Mouse (Mus musculus): ENCODE results near the gene Fh1. TPM values are rescaled to one million over a fixed set of nuclear protein-coding genes. Genes with fewer than 3 reads are reported as not detected.
A peak's percentile ranks its signal among the peaks of the same experiment; 100 is the strongest.

Fh1 gene
- polyA plus RNA-seq, 1 experiment from 2014 or later: 67.6 TPM

GRCm38 (mm10) chr1:175608708-175609107 is 16.7 kb downstream of the Fh1 start:
- Histone ChIP-seq H3K27me3 (no peaks in the 10 kb centered on the region), H3K4me1 (no peaks in the 10 kb centered on the region), H3K9me3 (no peaks in the 10 kb centered on the region), H3K27ac (replicated peaks) (no peak overlapping the region), H3K36me3 (peaks cover 57% of the 10 kb centered on the region), H3K9ac (replicated peaks) (no peak overlapping the region), H3K4me2 (replicated peaks) (no peak overlapping the region), H3K4me3 (no peak overlapping the region)
- ATAC-seq (replicated peaks): no peak
- WGBS: 97% methylated on average over 3 of the region's 3 CpGs

GRCm38 (mm10) chr1:175607838-175608585 is 17.4 kb downstream of the Fh1 start:
- H3K9me3 ChIP-seq: no peaks in the 10 kb centered on the region
- H3K4me2 ChIP-seq (replicated peaks): no peak overlapping the region
- H3K9ac ChIP-seq (replicated peaks): no peak overlapping the region
- H3K36me3 ChIP-seq: peaks cover 55% of the 10 kb centered on the region
- H3K27ac ChIP-seq (replicated peaks): no peak overlapping the region
- H3K4me3 ChIP-seq: no peak overlapping the region
- no peaks in the 10 kb centered on the region for H3K4me1 ChIP-seq
- no peaks in the 10 kb centered on the region for H3K27me3 ChIP-seq
- ATAC-seq (replicated peaks): no peak
- 93% methylated on average over 18 of the region's 18 CpGs for WGBS

GRCm38 (mm10) chr1:175607308-175607707 is 18.1 kb downstream of the Fh1 start:
- H3K4me3 ChIP-seq: no peak overlapping the region
- H3K36me3 ChIP-seq: peaks cover 53% of the 10 kb centered on the region
- H3K4me2 ChIP-seq (replicated peaks): no peak overlapping the region
- no peaks in the 10 kb centered on the region for H3K4me1 ChIP-seq
- H3K9me3 ChIP-seq: no peaks in the 10 kb centered on the region
- H3K27ac ChIP-seq (replicated peaks): no peak overlapping the region
- no peaks in the 10 kb centered on the region for H3K27me3 ChIP-seq
- ATAC-seq (replicated peaks): no peak
- no peak overlapping the region for H3K9ac ChIP-seq (replicated peaks)
- 97% methylated on average over 6 of the region's 6 CpGs for WGBS

- WGBS: 69% methylated on average over 6 of the region's 6 CpGs
- no peaks in the 10 kb centered on the region for H3K9me3 ChIP-seq
- H3K4me3 ChIP-seq: no peak overlapping the region
- H3K4me1 ChIP-seq: no peaks in the 10 kb centered on the region
- no peak overlapping the region for H3K27ac ChIP-seq (replicated peaks)
- H3K27me3 ChIP-seq: no peaks in the 10 kb centered on the region
- no peak for ATAC-seq (replicated peaks)
- H3K9ac ChIP-seq (replicated peaks): no peak overlapping the region
- peaks cover 40% of the 10 kb centered on the region for H3K36me3 ChIP-seq
- H3K4me2 ChIP-seq (replicated peaks): no peak overlapping the region
Observed at GRCm38 (mm10) chr1:175603390-175603789, 22.0 kb downstream of the Fh1 start.

GRCm38 (mm10) chr1:175602231-175602630 is 23.2 kb downstream of the Fh1 start:
- Histone ChIP-seq H3K36me3 (peaks cover 30% of the 10 kb centered on the region), H3K9me3 (no peaks in the 10 kb centered on the region), H3K4me1 (no peaks in the 10 kb centered on the region), H3K4me3 (no peak overlapping the region), H3K27ac (replicated peaks) (no peak overlapping the region), H3K9ac (replicated peaks) (no peak overlapping the region), H3K27me3 (no peaks in the 10 kb centered on the region), H3K4me2 (replicated peaks) (no peak overlapping the region)
- ATAC-seq (replicated peaks): no peak
- 92% methylated on average over 11 of the region's 11 CpGs for WGBS

- no peak for ATAC-seq (replicated peaks)
- no peak overlapping the region for H3K4me2 ChIP-seq (replicated peaks)
- H3K4me3 ChIP-seq: no peak overlapping the region
- H3K27ac ChIP-seq (replicated peaks): no peak overlapping the region
- WGBS: 81% methylated on average over 1 of the region's 1 CpGs
- H3K9me3 ChIP-seq: no peaks in the 10 kb centered on the region
- H3K4me1 ChIP-seq: no peaks in the 10 kb centered on the region
- H3K27me3 ChIP-seq: no peaks in the 10 kb centered on the region
- no peaks in the 10 kb centered on the region for H3K36me3 ChIP-seq
- no peak overlapping the region for H3K9ac ChIP-seq (replicated peaks)
Observed at GRCm38 (mm10) chr1:175592832-175593231, 32.6 kb downstream of the Fh1 start.

- Histone ChIP-seq H3K9me3 (no peaks in the 10 kb centered on the region), H3K4me3 (no peak overlapping the region), H3K9ac (replicated peaks) (no peak overlapping the region), H3K27me3 (no peaks in the 10 kb centered on the region), H3K4me2 (replicated peaks) (no peak overlapping the region), H3K4me1 (no peaks in the 10 kb centered on the region), H3K36me3 (no peaks in the 10 kb centered on the region), H3K27ac (replicated peaks) (no peak overlapping the region)
- no peak for ATAC-seq (replicated peaks)
- WGBS: 90% methylated on average over 5 of the region's 5 CpGs
Observed at GRCm38 (mm10) chr1:175586656-175587055, 38.8 kb downstream of the Fh1 start.

- WGBS: 83% methylated on average over 2 of the region's 2 CpGs
- H3K36me3 ChIP-seq: no peaks in the 10 kb centered on the region
- ATAC-seq (replicated peaks): no peak
- no peaks in the 10 kb centered on the region for H3K9me3 ChIP-seq
- H3K4me2 ChIP-seq (replicated peaks): no peak overlapping the region
- H3K27me3 ChIP-seq: no peaks in the 10 kb centered on the region
- H3K27ac ChIP-seq (replicated peaks): no peak overlapping the region
- H3K4me3 ChIP-seq: no peak overlapping the region
- H3K9ac ChIP-seq (replicated peaks): no peak overlapping the region
- H3K4me1 ChIP-seq: no peaks in the 10 kb centered on the region
Observed at GRCm38 (mm10) chr1:175585267-175585666, 40.2 kb downstream of the Fh1 start.

GRCm38 (mm10) chr1:175582799-175583198 is 42.6 kb downstream of the Fh1 start:
- no peak for ATAC-seq (replicated peaks)
- Histone ChIP-seq H3K4me1 (no peaks in the 10 kb centered on the region), H3K27me3 (no peaks in the 10 kb centered on the region), H3K36me3 (no peaks in the 10 kb centered on the region), H3K9ac (replicated peaks) (no peak overlapping the region), H3K9me3 (no peaks in the 10 kb centered on the region), H3K4me2 (replicated peaks) (no peak overlapping the region), H3K4me3 (no peak overlapping the region), H3K27ac (replicated peaks) (no peak overlapping the region)
- 89% methylated on average over 4 of the region's 4 CpGs for WGBS

GRCm38 (mm10) chr1:175580346-175580745 is 45.1 kb downstream of the Fh1 start:
- H3K36me3 ChIP-seq: no peaks in the 10 kb centered on the region
- no peak overlapping the region for H3K4me3 ChIP-seq
- H3K27me3 ChIP-seq: no peaks in the 10 kb centered on the region
- ATAC-seq (replicated peaks): no peak
- H3K27ac ChIP-seq (replicated peaks): no peak overlapping the region
- 88% methylated on average over 7 of the region's 7 CpGs for WGBS
- H3K9ac ChIP-seq (replicated peaks): no peak overlapping the region
- H3K4me1 ChIP-seq: no peaks in the 10 kb centered on the region
- H3K4me2 ChIP-seq (replicated peaks): no peak overlapping the region
- H3K9me3 ChIP-seq: no peaks in the 10 kb centered on the region

GRCm38 (mm10) chr1:175579598-175580235 is 45.7 kb downstream of the Fh1 start:
- Histone ChIP-seq H3K36me3 (no peaks in the 10 kb centered on the region), H3K27ac (replicated peaks) (no peak overlapping the region), H3K9ac (replicated peaks) (no peak overlapping the region), H3K9me3 (no peaks in the 10 kb centered on the region), H3K4me2 (replicated peaks) (no peak overlapping the region), H3K4me1 (no peaks in the 10 kb centered on the region), H3K27me3 (no peaks in the 10 kb centered on the region), H3K4me3 (no peak overlapping the region)
- peak; percentile 41 for ATAC-seq (replicated peaks)
- WGBS: 72% methylated on average over 9 of the region's 9 CpGs

GRCm38 (mm10) chr1:175578425-175579096 is 46.9 kb downstream of the Fh1 start:
- 89% methylated on average over 2 of the region's 2 CpGs for WGBS
- ATAC-seq (replicated peaks): no peak

More at GRCm38 (mm10) chr1:175578425-175579096, 46.9 kb downstream of the Fh1 start:
- Histone ChIP-seq H3K4me2 (replicated peaks) (no peak overlapping the region), H3K9ac (replicated peaks) (no peak overlapping the region), H3K27ac (replicated peaks) (no peak overlapping the region), H3K27me3 (no peaks in the 10 kb centered on the region), H3K36me3 (no peaks in the 10 kb centered on the region), H3K9me3 (no peaks in the 10 kb centered on the region), H3K4me3 (no peak overlapping the region), H3K4me1 (no peaks in the 10 kb centered on the region)

All from forebrain, embryonic 15.5 days (tissue).